Mouse (Mus musculus) adrenal gland, postnatal 10 days (tissue): ENCODE measurements around the gene Llph. TPM values are rescaled to one million over a fixed set of nuclear protein-coding genes. Genes with fewer than 3 reads are reported as not detected.
"Not testable (repeated sequence)": the region's sequence is repeated elsewhere in the genome, so short reads cannot be mapped to it uniquely, and the experiment has no call there.

Source experiments
- DNase-seq: peaks from one replicate; pipeline ENCODE4 v3.0.0; 2021; ENCODE audit warnings: mixed read lengths
- long read RNA-seq, 2 experiments: library from polyadenylated mRNA; stranded (forward); transcript quantifications; one replicate each; pipeline ENCODE4 v2.0.0; 2021
- total RNA-seq, 2 experiments: library from RNA; stranded (reverse); gene quantifications; 2 replicates each; pipeline ENCODE4 v1.2.3; 2021

Gene Llph
- 10 to 100 TPM; 20.3 to 24.7 TPM for total RNA-seq
- long read RNA-seq, experiment 1, transcript Llph-201 (3 exons, 1,664 nt), result major isoform, 63 of 73 reads
- long read RNA-seq, experiment 1, partial matches to known transcripts, result 6 of 73 reads
- long read RNA-seq, experiment 1, other reads (novel, unspliced or antisense), result 0 of 73 reads
- long read RNA-seq, experiment 2, transcript Llph-201 (3 exons, 1,664 nt), result major isoform, 22 of 27 reads
- long read RNA-seq, experiment 2, partial matches to known transcripts, result 4 of 27 reads
- long read RNA-seq, experiment 2, other reads (novel, unspliced or antisense), result 1 of 27 reads

GRCm38 (mm10) chr10:120226871-120227661 is at the start of gene Llph:
Gene Llph (plus strand): TSS chr10:120227070.
- peak; percentile 92 for DNase-seq

- no peak for DNase-seq
Observed at GRCm38 (mm10) chr10:120182887-120183286, 44.0 kb upstream of the Llph start.

- no peak for DNase-seq
Observed at GRCm38 (mm10) chr10:120183342-120183741, 43.5 kb upstream of the Llph start.

GRCm38 (mm10) chr10:120188513-120188912 is 38.4 kb upstream of the Llph start:
- DNase-seq, result no peak

GRCm38 (mm10) chr10:120189276-120189675 is 37.6 kb upstream of the Llph start:
- DNase-seq, result no peak

GRCm38 (mm10) chr10:120189782-120190181 is 37.1 kb upstream of the Llph start:
- no peak for DNase-seq

GRCm38 (mm10) chr10:120191165-120191564 is 35.7 kb upstream of the Llph start:
- DNase-seq, result no peak

GRCm38 (mm10) chr10:120192278-120192677 is 34.6 kb upstream of the Llph start:
- no peak for DNase-seq

- no peak for DNase-seq
Observed at GRCm38 (mm10) chr10:120193255-120193654, 33.6 kb upstream of the Llph start.

- DNase-seq, result no peak
Observed at GRCm38 (mm10) chr10:120197061-120197835, 29.6 kb upstream of the Llph start.

GRCm38 (mm10) chr10:120201131-120201921 is 25.5 kb upstream of the Llph start, which contains the start of gene Tmbim4:
Gene Tmbim4 (plus strand): TSS chr10:120201590.
- peak; percentile 84 for DNase-seq

- peak; percentile 92 for DNase-seq
Observed at GRCm38 (mm10) chr10:120201961-120202402, 24.9 kb upstream of the Llph start, which contains the start of gene Irak3. Gene Irak3 (minus strand): TSS chr10:120202130.

- DNase-seq, result no peak
Observed at GRCm38 (mm10) chr10:120202467-120203250, 24.2 kb upstream of the Llph start.

GRCm38 (mm10) chr10:120204591-120205210 is 22.2 kb upstream of the Llph start:
- no peak for DNase-seq

GRCm38 (mm10) chr10:120208015-120208414 is 18.9 kb upstream of the Llph start:
- no peak for DNase-seq

- DNase-seq, result peak; percentile 92
Observed at GRCm38 (mm10) chr10:120208575-120209538, 18.0 kb upstream of the Llph start.

- no peak for DNase-seq
Observed at GRCm38 (mm10) chr10:120209539-120209925, 17.3 kb upstream of the Llph start.

- DNase-seq, result no peak
Observed at GRCm38 (mm10) chr10:120210096-120210495, 16.8 kb upstream of the Llph start.

- DNase-seq, result not testable (repeated sequence)
Observed at GRCm38 (mm10) chr10:120217099-120217498, 9.8 kb upstream of the Llph start.
